Mouse (Mus musculus): Measurements from ENCODE around the gene Ces1a. TPM values are rescaled to one million over a fixed set of nuclear protein-coding genes. Genes with fewer than 3 reads are reported as not detected.

Gene Ces1a
- total and polyA plus RNA-seq, 2 experiments, result 0.20 to 0.28 TPM

DNA sequence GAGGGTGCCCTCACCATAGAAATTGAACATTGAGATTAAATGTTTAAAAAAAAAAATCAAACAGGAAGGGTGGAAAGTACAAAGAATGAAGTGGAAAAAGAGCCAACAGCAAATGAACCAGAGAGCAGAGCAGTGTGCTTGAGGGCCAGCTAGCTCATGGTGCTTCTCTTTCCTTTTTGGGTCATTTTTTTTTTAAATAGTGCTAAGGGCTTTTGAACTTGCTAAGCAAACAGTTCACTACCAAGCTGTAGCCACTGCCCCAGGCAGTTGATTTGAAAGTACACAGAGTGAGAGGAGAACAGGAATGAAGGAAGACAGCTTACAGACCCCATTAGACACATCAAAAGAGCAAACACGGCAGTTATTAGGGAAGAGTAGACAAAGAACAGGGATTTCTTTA lies 4.9 kb downstream of the Ces1a start:
- 7% methylated on average over 1 of the region's 1 CpGs for WGBS
- Histone ChIP-seq H3K27ac (replicated peaks; ENCODE audit: insufficient read depth, low read depth, low read length) (no peak overlapping the region; the same call in 1 of the 2 replicates), H3K9ac (ENCODE audit: low read depth, low read length) (no peak overlapping the region), H3K36me3 (ENCODE audit: control insufficient read depth, insufficient read depth, low read length) (no peaks in the 10 kb centered on the region), H3K79me2 (ENCODE audit: control insufficient read depth, insufficient read depth, low read length) (no peaks in the 10 kb centered on the region), H3K4me1 (ENCODE audit: control insufficient read depth, insufficient read depth, low read length) (peaks cover 10% of the 10 kb centered on the region; the same call in 1 of the 2 replicates), H3K4me3 (ENCODE audit: insufficient read depth, low read depth, low read length) (no peak overlapping the region), H3K27me3 (ENCODE audit: control insufficient read depth, insufficient read depth, low read length) (no peaks in the 10 kb centered on the region)
- TF ChIP-seq CTCF (IDR thresholded peaks at IDR 0.05; ENCODE audit: low read depth, low read length), result no peak
- DNase-seq (ENCODE audit: extremely low read depth, low read depth, low spot score), result peak; percentile 83

DNA sequence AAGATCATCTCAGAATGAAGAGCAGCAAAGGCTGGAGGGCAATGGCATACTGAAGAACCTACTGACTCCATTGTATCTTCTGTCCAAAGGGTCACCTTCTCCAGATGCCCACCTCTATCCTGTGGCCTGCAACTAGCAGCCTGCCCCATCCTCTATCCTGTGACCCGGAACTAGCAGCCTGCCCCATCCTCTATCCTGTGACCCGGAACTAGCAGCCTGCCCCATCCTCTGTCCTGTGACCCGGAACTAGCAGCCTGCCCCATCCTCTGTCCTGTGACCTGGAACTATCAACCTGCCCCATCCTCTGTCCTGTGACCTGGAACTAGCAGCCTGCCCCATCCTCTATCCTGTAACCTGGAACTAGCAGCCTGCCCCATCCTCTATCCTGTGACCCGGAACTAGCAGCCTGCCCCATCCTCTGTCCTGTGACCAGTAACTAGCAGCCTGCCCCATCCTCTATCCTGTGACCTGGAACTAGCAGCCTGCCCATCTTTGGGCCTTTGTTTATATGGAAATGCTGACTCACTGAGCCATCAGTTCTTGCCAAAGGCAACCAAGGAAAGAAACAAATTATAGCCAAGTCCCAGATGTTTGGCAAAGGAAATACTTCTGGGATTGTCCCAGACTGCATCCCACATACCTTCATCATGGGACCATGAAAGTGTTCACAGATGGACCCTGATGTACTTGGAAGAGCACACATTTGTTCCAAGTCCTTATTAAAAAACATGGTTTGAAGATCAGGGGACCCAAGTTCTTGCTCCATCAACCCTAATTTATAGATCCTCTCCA lies 7.0 kb downstream of the Ces1a start:
- Histone ChIP-seq H3K79me2 (ENCODE audit: control insufficient read depth, insufficient read depth, low read length) (no peaks in the 10 kb centered on the region), H3K9ac (ENCODE audit: low read depth, low read length) (no peak overlapping the region), H3K4me1 (ENCODE audit: control insufficient read depth, insufficient read depth, low read length) (peaks cover 12% of the 10 kb centered on the region; the same call in 1 of the 2 replicates), H3K27ac (replicated peaks; ENCODE audit: insufficient read depth, low read depth, low read length) (no peak overlapping the region), H3K27me3 (ENCODE audit: control insufficient read depth, insufficient read depth, low read length) (no peaks in the 10 kb centered on the region), H3K4me3 (ENCODE audit: insufficient read depth, low read depth, low read length) (no peak overlapping the region), H3K36me3 (ENCODE audit: control insufficient read depth, insufficient read depth, low read length) (no peaks in the 10 kb centered on the region)
- peak; percentile 32 for DNase-seq (ENCODE audit: extremely low read depth, low read depth, low spot score)
- 71% methylated on average over 4 of the region's 4 CpGs for WGBS
- TF ChIP-seq CTCF (IDR thresholded peaks at IDR 0.05; ENCODE audit: low read depth, low read length) (no peak), POLR2A (IDR thresholded peaks at IDR 0.05; ENCODE audit: extremely low read depth, insufficient read depth, low read length) (no peak)

DNA sequence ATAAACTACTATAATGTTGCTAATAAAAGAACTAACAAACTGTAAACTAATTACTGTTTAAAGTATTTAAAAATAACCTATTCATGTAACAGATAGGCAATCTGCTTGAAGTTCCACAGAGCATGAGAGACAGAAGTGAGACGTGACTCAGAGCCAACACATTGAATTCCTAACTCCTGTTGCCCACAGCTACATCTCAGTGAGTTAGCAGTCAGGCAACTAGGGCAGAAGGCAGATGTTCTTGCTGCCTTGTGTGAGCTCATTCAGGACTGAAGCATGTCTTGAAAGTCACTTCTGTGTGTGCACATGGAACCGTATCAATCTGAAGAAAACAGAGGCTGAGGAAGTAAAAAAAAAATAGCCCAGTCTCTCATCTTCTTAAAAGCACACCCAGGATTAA lies 7.7 kb downstream of the Ces1a start:
- H3K9ac ChIP-seq (ENCODE audit: low read depth, low read length), result no peak overlapping the region
- H3K4me3 ChIP-seq (ENCODE audit: insufficient read depth, low read depth, low read length), result no peak overlapping the region
- TF ChIP-seq POLR2A (IDR thresholded peaks at IDR 0.05; ENCODE audit: extremely low read depth, insufficient read depth, low read length), result no peak
- no peak for TF ChIP-seq CTCF (IDR thresholded peaks at IDR 0.05; ENCODE audit: low read depth, low read length)
- peaks cover 15% of the 10 kb centered on the region for H3K4me1 ChIP-seq (ENCODE audit: control insufficient read depth, insufficient read depth, low read length)
- DNase-seq (ENCODE audit: extremely low read depth, low read depth, low spot score), result no peak
- no peak overlapping the region for H3K27ac ChIP-seq (replicated peaks; ENCODE audit: insufficient read depth, low read depth, low read length)
- no peaks in the 10 kb centered on the region for H3K27me3 ChIP-seq (ENCODE audit: control insufficient read depth, insufficient read depth, low read length)
- WGBS, result 81% methylated on average over 2 of the region's 2 CpGs
- H3K79me2 ChIP-seq (ENCODE audit: control insufficient read depth, insufficient read depth, low read length), result no peaks in the 10 kb centered on the region
- no peaks in the 10 kb centered on the region for H3K36me3 ChIP-seq (ENCODE audit: control insufficient read depth, insufficient read depth, low read length)

DNA sequence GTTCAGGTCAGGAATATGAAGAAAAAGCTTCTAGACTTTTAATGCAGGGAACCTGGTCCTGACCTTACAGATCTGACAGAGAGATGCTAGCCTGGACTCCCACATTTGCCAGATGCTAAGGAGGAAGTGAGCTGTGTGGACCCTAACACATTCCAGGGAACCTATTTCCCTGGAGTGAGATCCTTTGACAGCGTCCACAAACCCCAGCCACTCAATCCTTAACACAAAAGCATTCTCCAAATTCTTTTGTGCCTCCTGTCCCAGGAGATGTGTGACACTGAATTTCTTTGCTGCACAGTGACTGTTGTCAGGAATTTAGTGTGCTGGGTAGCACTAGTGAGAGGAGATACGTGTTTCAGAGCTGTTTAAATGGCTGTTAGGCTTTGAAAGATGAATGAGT lies 9.2 kb downstream of the Ces1a start:
- H3K4me3 ChIP-seq (ENCODE audit: insufficient read depth, low read depth, low read length), result no peak overlapping the region
- no peaks in the 10 kb centered on the region for H3K36me3 ChIP-seq (ENCODE audit: control insufficient read depth, insufficient read depth, low read length)
- H3K9ac ChIP-seq (ENCODE audit: low read depth, low read length), result no peak overlapping the region
- TF ChIP-seq POLR2A (IDR thresholded peaks at IDR 0.05; ENCODE audit: extremely low read depth, insufficient read depth, low read length) (no peak), CTCF (IDR thresholded peaks at IDR 0.05; ENCODE audit: low read depth, low read length) (no peak)
- H3K4me1 ChIP-seq (ENCODE audit: control insufficient read depth, insufficient read depth, low read length), result peaks cover 15% of the 10 kb centered on the region
- no peak for DNase-seq (ENCODE audit: extremely low read depth, low read depth, low spot score)
- WGBS, result 68% methylated on average over 2 of the region's 2 CpGs
- no peak overlapping the region for H3K27ac ChIP-seq (replicated peaks; ENCODE audit: insufficient read depth, low read depth, low read length)
- H3K27me3 ChIP-seq (ENCODE audit: control insufficient read depth, insufficient read depth, low read length), result no peaks in the 10 kb centered on the region
- no peaks in the 10 kb centered on the region for H3K79me2 ChIP-seq (ENCODE audit: control insufficient read depth, insufficient read depth, low read length)

DNA sequence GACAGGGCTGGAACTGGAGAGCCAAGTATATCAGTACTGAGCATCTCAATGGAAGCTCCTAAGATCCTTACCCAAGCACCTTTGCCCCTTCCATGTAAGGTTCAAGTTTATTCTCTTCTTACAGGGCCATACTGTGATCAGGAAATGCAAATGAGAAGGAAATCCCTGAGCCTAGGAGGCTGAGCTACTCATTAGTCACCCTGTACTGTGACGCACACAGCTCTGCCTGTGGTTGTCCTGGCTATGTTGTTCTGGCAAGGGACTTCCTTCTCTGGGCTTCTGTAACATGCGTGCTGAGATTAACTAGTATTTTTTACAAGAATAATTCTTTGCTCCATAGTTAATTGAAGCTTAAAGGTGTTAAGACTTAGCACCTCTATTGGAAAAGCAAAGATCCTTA lies 17.3 kb downstream of the Ces1a start:
- Histone ChIP-seq H3K4me1 (ENCODE audit: control insufficient read depth, insufficient read depth, low read length) (peaks cover 4% of the 10 kb centered on the region), H3K27me3 (ENCODE audit: control insufficient read depth, insufficient read depth, low read length) (no peaks in the 10 kb centered on the region), H3K79me2 (ENCODE audit: control insufficient read depth, insufficient read depth, low read length) (no peaks in the 10 kb centered on the region), H3K27ac (replicated peaks; ENCODE audit: insufficient read depth, low read depth, low read length) (no peak overlapping the region), H3K36me3 (ENCODE audit: control insufficient read depth, insufficient read depth, low read length) (no peaks in the 10 kb centered on the region), H3K4me3 (ENCODE audit: insufficient read depth, low read depth, low read length) (no peak overlapping the region), H3K9ac (ENCODE audit: low read depth, low read length) (no peak overlapping the region)
- DNase-seq (ENCODE audit: extremely low read depth, low read depth, low spot score), result no peak
- no peak for TF ChIP-seq CTCF (IDR thresholded peaks at IDR 0.05; ENCODE audit: low read depth, low read length)
- TF ChIP-seq POLR2A (IDR thresholded peaks at IDR 0.05; ENCODE audit: extremely low read depth, insufficient read depth, low read length), result no peak
- 71% methylated on average over 2 of the region's 2 CpGs for WGBS

DNA sequence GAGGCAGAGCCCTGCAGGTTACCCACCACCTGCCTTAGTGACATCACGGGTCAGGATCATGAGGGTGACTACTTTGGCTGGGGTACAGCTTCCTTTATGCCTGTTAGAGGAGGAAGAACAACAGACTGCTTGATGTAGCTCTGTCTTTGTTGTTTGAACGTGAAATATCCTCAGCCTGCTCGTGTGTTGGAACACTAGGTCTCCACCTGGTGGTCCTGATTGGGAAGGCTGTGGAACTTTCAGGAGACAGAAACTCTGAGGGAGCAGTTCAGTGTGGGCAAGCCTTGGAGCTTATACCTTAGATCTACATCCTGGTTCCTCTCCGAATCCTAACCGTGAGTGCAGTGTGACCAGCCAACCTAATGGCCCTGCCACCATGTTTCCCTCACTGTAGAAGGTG lies 26.3 kb downstream of the Ces1a start:
- Histone ChIP-seq H3K4me1 (ENCODE audit: control insufficient read depth, insufficient read depth, low read length) (no peaks in the 10 kb centered on the region), H3K9ac (ENCODE audit: low read depth, low read length) (no peak overlapping the region), H3K79me2 (ENCODE audit: control insufficient read depth, insufficient read depth, low read length) (no peaks in the 10 kb centered on the region), H3K36me3 (ENCODE audit: control insufficient read depth, insufficient read depth, low read length) (no peaks in the 10 kb centered on the region), H3K4me3 (ENCODE audit: insufficient read depth, low read depth, low read length) (no peak overlapping the region), H3K27ac (replicated peaks; ENCODE audit: insufficient read depth, low read depth, low read length) (no peak overlapping the region), H3K27me3 (ENCODE audit: control insufficient read depth, insufficient read depth, low read length) (no peaks in the 10 kb centered on the region)
- DNase-seq (ENCODE audit: extremely low read depth, low read depth, low spot score), result no peak
- TF ChIP-seq POLR2A (IDR thresholded peaks at IDR 0.05; ENCODE audit: extremely low read depth, insufficient read depth, low read length) (no peak), CTCF (IDR thresholded peaks at IDR 0.05; ENCODE audit: low read depth, low read length) (no peak)
- WGBS, result 69% methylated on average over 5 of the region's 5 CpGs

All from liver, adult 2 months (tissue).